Mouse (Mus musculus) ovary, postnatal 36 days (tissue): ENCODE measurements around the gene Lrmda.

Source experiments
- DNase-seq: peaks from one replicate; pipeline ENCODE4 v3.0.0; 2022; ENCODE audit warnings: low spot score, mixed read lengths

Gene Lrmda

DNA sequence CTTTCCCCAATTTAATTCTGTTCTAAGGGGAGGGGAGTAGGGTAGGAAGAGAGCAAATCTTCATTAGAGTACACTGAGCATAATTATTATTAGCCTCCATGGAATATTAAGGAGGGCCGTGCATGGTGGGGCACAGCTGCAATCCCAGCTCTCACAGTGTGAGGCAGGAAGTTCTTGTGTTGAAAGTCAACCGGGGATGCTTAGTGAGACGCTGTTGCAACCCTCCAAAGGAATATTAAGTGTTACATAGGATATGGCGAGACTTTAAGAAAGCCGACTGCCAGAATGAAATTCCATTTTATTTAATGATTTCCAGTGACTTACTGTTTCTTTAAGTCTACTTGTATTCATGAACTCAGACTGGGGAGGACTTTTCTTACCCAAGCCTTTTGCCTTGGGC, 23.9 kb downstream of the Lrmda start:
- DNase-seq, result no peak

DNA sequence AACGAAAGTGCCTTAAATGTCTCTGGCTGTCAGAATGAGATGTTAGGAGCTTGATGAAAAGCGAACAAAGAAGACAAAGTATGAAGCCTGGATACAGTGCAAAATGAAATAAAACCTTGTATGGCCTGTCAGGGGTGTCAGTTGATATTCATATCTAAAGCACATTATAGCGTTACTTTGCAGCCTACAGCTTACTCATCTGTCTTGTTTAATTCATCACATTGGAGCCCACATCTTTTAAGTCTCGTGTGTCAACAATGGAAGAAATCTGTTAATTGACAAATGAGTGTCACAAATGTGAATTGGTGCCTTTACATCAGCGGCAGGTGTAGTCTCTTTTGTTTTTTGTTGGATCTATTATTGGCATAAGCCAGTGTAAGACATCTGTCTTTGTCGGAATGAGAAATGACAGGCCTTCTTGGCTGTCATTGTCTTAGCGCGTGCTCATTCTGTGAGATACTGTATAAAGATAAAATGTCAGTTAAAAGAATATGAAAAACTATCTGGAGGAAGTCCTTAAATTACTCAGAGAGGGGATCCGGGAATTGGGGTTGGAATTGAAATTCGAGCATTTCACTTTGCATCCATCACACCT, 26.8 kb downstream of the Lrmda start:
- DNase-seq, result no peak

DNA sequence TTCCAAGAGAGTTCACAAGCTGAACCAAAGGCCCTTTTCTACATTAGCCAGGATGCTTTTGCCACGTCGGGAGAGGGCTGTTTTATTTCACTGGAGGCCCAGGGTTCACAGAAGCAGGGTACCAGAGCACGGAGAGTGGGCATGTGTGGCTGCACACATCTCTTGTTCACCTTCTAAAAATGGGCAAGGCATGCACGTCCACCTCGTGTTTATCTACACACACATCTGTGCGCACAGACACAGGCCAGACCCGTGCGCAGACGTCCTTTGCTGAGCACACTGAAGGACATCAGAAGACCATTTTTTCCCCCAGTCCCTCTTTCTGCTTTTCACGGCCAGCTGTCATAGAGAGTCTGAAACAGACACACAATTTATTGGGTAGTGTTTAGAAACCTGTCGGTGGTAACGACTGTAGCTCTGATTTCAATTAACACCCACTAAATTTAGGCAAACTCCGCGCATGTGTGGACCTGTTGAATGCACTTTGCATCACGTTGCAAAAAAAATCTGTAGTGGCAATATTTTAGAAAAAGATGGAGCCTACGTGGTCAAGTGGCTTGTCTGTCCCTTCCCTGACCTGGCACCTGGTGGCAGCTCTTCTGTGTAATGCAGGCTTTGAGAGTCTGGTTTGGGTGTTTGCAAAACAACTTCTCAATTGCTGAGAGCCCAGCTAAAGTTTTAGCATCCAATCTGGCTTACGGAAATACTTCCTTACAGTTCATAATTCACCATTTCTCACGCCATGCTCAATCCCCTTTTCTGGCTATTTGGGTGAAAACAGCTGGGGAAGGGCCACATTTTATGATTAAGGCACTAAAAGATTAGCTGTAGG, 28.8 kb downstream of the Lrmda start:
- DNase-seq, result no peak

DNA sequence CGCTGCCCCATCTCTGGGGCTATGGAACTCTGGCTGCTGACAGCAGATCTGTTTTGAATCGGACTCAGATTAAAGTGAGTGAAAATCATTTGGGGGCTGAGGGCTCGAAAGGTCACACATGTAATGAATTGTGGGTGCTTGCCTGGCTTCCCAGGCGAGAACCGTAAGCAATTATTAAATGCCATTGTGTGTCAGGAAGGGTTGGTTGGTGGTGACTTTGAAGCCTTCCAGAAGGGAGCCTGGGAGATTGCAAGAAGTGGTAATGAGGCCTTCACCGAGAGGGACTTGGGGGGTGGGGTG, 29.3 kb downstream of the Lrmda start:
- no peak for DNase-seq

DNA sequence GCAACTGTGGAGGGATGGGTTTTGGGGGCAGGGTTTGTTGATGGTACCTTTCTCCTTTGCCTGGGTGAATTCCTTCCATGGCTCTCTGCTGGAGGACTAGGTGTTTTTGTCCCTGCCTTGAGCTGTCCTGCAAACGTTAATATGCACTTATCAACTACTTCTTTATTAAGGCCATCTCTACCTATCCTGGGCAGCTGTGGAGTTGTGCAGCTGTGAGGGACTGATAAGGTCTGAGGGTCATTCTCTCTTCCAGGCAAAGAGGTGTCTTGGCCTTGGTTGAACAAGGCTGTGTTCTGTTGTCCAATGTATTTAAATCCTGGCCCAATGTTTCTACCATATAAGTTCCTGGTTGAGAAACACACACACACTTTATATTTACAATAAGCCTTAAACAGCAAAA, 29.8 kb downstream of the Lrmda start:
- DNase-seq, result no peak

DNA sequence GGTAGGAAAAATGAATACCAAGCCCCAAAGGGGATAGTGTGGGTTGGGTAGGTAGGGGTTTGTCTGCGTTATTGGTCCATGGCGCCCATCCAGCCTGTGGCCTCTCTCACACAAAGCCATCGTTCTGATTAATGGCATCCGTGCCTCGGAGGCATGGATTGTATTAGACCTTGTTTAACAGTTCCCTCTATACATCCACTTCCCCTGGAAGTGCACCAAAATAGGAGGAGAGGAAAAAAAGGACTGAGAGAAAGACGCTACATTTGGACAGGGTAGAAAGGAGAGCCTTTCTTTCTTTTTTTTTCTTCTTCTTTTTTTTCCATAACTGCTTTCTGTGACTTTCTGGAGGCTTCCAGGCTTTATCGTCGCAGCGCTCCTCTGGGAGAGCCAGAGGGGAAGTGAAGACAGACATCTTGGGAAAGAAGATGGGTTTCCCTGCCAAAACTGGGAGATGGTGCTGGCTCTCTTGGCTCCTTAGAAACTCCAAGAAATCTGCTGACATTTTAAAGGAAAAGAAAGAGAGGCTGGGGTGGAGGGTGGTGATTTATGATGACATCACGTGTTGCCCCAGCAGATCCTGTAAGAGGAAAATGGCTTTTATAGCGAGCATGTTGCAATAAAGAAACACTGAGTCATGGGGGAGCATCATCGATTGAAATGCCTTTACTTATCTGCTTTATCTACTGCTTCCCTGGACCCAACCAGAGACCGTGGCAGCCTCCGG, 32.6 kb downstream of the Lrmda start:
- no peak for DNase-seq

DNA sequence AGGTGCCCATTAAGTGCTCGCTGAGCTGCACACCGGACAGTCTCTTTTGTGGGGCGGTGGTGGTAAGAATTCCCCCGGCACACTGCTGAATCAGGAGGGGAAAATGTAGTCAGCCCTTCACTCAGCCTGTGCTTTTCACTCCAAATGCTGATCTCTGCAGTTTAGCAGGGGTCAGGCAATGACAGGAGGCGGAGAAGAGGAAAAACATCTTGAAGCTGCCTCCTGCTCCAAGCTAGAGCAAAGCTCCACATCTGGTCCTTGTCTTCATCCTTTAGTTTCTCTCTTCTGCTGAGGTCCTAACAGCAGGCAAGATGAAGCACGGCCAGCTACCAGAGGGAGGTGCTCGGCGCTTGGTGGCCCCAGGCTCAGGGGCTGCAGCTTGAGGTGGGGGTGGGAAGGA, 36.1 kb downstream of the Lrmda start:
- DNase-seq, result no peak

DNA sequence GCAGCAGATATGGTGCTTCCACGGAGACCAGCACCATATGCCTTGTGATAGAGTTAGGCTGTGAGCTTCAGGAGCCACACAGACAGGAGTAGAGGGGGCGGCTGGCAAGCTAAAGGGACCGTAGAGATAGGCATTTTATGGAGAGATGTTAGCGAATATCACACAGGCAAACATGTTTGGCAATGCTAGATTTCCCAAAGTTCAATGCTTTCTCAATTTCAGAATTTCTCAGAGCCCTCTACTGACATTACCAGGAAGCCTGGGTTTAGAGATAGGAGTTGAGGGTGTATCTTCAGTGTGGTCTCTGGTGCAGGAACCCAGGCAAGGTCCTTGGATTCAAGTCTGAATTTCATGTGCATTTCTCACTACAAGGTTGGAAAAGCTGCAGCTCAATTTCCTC, 36.7 kb downstream of the Lrmda start:
- DNase-seq, result no peak

DNA sequence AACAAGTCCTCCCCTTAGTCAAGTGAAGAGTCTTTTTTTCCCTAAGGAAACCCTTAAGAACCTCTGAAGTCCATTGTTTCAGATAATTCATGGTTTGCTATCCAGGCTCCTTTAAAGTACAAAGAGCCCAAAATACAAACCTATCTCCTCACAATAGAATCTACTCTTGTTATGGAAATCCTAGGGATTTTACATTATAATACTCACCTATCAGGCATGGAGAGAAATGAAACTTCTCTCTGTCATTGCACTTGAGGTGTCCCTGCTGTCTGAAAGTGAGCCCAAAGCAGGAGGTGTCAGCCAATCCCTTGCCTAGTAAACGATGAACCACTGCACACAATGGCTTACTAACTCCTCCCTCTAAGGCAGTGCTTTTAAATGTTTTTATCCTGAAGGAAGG, 39.2 kb downstream of the Lrmda start:
- DNase-seq, result no peak

DNA sequence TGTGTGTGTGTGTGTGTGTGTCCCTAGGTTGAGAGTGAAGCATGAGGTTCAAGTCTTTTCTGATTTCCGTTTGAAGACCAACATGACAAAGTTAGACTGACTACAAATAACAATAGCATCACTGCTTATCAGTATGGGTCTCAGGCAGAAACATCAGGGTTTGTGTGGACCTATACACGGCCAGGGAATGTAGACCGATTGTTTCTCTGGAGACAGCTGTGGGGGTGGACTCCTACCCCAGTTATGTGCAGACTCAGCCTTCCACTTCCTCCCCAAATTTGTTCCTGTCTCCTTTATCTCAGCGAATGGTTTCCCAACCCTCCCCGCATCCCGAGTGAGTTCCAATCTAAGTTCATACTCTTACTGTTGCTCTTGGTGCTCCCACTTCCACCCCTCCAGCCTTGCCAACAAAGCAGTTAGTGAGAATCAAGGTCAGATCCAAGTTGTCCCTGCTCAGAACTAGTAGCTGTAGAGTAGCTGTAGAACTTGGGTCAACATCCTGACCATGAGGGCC, 39.9 kb downstream of the Lrmda start:
- DNase-seq, result no peak

DNA sequence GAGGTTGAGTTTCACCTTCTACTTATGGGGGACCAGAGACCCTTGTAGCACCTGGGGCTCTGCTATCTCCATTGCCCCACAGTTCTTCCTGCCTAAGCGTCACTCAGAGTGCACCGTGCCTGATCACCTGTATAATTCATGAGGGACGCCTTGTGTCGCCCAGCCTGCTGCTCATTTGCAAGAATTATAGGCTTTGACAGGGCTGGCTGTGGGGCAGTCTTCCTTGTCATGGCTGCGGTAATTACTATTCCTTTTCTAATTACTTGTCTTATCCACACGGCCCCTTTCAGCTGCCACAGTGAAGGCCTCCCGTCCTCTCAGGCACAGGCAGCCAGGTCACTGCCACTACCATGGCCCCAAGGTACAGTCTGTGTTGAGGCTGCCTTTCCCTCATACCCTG, 41.3 kb downstream of the Lrmda start:
- DNase-seq, result no peak

DNA sequence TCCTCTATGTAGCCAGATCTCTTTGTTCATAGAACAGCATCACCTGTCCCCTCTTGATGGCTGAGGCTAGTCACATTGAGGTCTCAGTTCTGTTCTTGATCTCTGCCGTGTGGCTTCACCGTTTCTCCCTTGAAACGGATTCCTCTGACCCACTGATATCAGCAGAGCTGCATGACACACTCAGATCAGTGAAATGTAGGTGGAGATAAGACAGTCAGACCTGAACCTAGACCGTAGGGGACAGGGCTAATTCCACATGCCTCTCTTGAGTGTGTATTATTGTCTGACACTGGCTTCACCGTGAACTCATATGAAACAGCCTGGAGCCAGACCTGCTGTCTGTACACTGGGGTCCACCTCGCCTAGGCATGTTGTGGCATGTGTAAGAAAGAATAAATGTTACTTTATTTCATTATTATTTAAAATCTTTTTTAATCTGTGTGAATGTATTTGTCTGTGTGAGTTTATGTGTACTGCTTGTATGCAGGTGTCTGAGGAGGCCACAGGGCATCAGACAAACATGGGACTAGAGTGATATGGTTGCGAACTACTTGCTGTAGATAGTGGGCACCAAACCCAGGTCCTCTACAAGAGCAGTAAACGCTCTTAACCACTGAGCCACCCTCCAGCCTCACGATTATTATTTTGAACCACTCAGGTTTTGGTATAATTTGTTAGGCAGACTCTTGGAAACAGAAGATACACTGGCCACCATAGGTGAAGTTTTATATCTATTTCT, 42.8 kb downstream of the Lrmda start:
- no peak for DNase-seq

DNA sequence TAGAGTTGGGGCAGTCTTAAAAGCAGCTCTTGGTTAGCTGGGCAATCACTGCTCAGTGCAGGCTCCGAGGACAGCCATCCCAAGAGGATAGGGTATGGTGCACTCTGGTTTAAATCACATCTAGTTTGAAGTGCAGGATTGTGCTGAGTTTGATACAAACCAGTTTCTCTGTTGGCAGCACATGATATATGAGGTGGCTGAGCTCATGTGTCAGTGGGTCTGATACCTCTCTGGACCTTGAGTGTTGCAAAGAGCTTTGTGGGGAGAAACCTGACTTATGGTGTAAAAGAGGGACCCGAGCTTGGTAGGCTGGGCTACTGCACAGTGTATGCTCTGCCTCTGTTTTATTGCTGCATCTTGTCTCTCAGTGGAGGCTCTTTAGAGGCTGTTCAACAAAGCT, 49.7 kb downstream of the Lrmda start:
- DNase-seq, result no peak

DNA sequence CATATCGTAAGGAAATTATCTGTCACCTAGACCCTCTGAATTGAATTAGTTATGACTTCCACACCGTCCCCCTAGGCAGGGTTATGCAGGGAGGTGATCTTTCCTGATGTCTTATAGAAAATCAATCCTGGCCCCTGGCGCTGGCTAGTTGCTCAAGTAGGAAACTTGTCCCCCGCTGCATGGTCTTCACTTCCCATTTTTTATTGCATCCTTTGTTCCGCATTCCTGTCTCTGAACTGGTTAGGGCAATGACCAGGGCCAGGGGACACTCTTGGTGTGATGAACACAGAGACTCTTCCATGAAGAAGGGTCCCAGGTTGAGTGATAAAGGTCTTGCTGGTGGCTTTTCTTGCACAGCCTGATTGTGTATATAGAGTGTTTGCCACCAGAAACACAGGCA, 53.9 kb downstream of the Lrmda start:
- DNase-seq, result no peak

DNA sequence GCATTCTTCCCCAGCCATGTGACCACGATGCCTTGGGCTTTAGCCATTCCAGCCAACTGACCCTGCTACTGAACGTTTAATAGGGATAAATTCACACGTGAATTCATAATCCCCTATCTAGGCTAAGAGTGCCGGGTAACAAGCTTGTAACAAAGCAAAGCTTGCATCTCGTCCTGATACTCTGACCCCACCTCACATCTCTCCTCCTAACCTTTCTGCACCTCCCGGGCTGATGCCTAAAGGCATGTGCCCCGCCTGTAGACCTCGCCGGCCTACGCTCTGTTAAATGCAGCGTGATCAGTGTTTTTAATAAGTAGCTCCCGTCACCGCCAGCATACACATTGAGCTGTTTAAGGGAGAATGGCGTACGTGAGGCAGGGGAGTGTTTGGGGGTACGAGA, 54.7 kb downstream of the Lrmda start:
- DNase-seq, result no peak

DNA sequence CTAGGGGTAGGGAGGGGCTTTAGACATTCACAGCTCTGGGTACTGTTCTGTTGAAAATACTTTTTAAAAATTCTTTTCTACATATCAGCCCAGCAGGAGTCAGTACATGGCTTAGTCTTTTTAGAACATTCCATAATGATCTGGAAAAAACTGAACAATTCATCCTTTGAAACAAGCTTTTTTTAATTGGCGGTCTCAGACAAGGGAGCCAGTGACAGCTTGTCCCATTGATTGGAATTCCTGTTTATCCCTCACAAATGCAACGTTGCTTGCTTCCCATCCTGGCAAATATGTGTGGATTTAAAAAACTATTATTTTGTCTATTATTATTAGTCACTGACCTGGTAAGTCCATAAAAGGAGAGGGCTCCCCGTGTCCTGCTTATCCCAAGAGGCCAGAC, 64.4 kb downstream of the Lrmda start:
- no peak for DNase-seq

DNA sequence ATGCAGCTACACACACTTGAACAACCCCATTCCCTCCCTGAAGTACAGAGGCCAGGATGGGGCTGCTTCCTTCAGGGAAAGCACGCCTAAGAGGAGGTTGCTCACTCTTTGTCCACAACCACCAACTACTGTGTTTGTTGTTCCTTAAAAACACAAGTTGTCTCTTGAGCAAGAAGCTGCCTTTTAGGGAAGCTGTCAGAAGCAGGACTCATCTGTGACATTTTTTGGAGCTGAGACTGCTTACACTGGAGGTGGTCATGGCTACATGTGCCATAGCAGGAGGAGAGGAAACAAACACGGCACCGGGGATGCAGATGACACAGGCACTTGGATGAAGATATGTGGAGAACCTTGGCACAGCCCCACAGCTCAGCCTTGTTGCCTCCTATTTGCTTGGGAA, 65.9 kb downstream of the Lrmda start:
- DNase-seq, result no peak

DNA sequence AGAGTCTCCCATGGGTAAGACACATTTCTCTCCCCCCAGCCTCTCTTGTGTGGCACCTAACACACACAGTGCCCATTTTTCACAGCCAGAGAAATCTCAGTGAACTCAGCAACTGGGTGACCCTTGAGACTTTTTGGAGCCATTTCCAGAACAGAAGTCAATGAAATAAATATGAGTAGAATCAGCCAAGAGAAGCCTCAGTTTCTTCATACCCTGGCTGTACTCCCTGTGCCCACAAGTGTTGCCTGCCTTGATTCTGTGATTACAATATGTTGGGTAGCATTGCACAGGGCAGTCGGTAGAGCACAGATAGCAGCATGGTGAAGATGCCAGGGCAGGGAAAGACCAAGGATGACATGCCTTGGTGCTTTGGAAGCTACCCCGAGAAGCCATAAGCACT, 69.1 kb downstream of the Lrmda start:
- DNase-seq, result no peak

DNA sequence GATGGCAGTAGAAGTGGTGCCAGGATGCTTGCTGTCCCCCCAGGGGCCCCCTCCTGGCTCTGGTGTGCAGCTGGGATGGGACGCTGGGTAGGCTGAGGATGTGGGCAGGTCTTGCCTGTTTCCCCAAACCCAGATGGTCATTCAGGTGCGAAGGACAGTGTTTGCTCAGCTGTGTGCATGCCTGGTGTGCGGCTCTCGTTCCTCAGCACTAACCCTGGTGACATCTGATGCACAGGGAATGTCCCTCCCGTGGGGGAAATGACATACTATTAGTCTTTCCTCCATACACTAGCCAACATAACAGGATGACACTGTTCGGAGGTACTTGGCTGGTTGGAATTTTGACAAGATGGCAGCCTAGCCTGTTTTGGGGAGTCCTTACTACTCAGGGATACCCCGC, 69.8 kb downstream of the Lrmda start:
- no peak for DNase-seq

DNA sequence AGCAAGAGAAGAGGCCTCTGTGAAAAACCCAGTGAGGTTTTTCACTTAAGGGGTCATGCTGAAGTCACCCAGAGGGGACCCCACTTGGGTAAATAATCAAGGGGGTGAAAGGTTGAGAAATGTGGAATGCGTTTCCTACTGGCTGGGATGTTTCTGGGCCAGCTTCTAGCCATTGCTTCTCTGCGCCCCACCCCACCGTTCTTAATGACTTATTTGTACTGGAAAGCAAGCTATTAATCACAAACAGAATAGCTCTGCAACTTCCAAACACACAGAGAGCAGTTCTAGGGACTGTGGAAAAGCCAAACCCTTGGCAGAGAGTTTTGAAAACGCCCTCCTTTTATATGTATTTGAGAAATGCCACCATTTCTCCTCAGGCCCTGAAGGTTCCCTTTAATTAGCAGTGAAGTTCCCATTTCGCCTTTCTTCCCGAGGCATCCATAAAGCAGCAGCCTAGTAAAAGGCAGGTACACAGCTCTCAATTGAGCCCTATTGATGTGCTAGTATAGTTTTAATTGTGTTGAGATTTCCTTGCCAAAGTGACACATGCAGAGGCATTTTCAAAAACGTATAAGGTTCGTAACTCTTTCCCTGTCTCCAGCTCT, 70.5 kb downstream of the Lrmda start:
- no peak for DNase-seq

DNA sequence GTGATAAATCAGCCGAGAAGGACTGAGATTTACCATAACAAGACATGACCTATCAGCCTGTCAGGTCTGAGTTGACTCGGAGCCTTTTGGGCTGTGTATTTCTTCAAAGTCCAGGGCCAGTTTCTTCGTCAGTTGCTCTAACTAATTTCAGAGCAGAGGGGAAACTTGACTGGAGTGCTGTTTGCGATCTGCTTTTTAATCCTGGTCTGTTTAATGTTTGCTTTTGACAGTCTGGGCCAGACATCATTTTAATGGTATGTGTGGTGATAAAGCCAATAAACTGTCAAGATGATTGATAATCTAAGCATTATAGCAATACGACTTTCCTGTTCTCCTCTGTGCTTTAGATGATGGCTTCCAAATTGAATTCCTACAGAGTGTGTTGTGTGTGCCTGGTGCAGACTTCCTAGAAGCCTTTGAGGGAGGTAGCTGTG, 71.3 kb downstream of the Lrmda start:
- DNase-seq, result no peak

DNA sequence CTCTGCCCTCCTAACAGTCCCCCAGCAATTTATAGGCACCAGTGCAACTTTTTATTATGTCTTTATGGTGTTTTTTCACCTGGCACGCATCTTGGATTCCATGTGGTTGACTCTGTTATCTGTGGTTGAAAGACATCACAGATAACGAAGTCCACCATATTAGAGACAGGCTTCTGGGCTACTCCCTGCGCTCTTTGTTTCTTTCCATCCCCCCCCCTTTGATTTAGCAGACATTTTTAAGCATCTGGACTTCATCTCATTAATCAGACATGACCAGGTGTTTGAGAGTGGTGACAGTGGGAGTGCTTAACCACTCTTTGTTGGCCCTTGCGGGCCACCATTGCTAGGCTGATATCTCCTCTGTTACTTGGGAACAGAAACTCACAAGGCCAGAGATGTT, 71.8 kb downstream of the Lrmda start:
- DNase-seq, result no peak
